Mouse (Mus musculus) bone marrow macrophage, adult 2 months (primary cell): Measurements from ENCODE around the gene Slc41a3. TPM values are rescaled to one million over a fixed set of nuclear protein-coding genes. Genes with fewer than 3 reads are reported as not detected.

Source experiments
- H3K27ac ChIP-seq: 2 replicates; pipeline ENCODE4 v1.5.1; 2012; ENCODE audit warnings: low read depth, low read length; ENCODE audit not compliant: insufficient read depth
- H3K4me1 ChIP-seq: 2 replicates; pipeline ENCODE4 v1.6.1; 2012; ENCODE audit warnings: low read length; ENCODE audit not compliant: control insufficient read depth, insufficient read depth
- H3K4me3 ChIP-seq: 2 replicates; pipeline ENCODE4 v1.5.1; 2012; ENCODE audit warnings: mild to moderate bottlenecking, low read length, moderate library complexity; ENCODE audit not compliant: insufficient read depth
- CTCF ChIP-seq: IDR thresholded peaks from 2 replicates; pipeline ENCODE4 v1.5.1; 2012; ENCODE audit warnings: low read depth, mild to moderate bottlenecking, low read length, moderate library complexity
- POLR2A ChIP-seq: IDR thresholded peaks from 2 replicates; pipeline ENCODE4 v1.6.1; 2012; ENCODE audit warnings: mild to moderate bottlenecking, low read depth, low read length, borderline replicate concordance
- polyA plus RNA-seq: library from polyadenylated mRNA; stranded (reverse); fragments of >200 nt; gene quantifications from 2 replicates; pipeline ENCODE4 v1.2.4, GENCODE M21; 2012; ENCODE audit not compliant: missing spikeins, insufficient read depth, insufficient read length

The Slc41a3 gene
- polyA plus RNA-seq, 1 experiment: 14.7 TPM

DNA sequence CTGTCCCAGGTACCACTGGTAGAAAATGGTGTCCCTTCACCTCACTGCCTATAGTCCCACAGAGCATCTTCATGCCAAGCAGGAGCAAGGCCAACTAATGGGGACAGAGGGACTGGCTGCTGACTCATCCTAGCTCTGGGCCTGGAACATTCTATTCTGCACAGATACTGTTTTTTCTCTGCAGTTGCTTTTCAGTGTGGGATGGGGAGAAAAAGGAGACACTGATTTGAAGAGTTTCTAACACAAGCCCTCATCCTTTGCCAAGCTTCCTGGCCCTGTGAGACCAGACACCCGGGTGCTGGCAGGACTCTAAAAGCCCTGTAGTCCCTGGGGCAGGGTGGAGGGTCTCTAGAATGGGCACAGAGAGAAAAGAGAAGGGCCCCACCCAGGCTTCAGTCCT lies 91.2 kb downstream of the Slc41a3 start:
- no peak overlapping the region for H3K27ac ChIP-seq
- peaks cover 24% of the 10 kb centered on the region for H3K4me1 ChIP-seq
- TF ChIP-seq CTCF (no peak), POLR2A (no peak)
- no peak overlapping the region for H3K4me3 ChIP-seq

Other genes starting within 250 kb of the Slc41a3 start
- gene Zxdc, start 235.2 kb upstream of the Slc41a3 start, polyA plus RNA-seq: 9.7 and 12.2 TPM in 2 replicates
- gene Cfap100, start 175.9 kb upstream of the Slc41a3 start, polyA plus RNA-seq: not detected in 2 replicates
- gene Klf15, start 142.1 kb upstream of the Slc41a3 start, polyA plus RNA-seq: not detected in 2 replicates
- gene Aldh1l1, start 118.3 kb upstream of the Slc41a3 start, polyA plus RNA-seq: 7.8 and 10.5 TPM in 2 replicates